Mouse (Mus musculus) erythroblast, embryonic 14.5 days (primary cell): ENCODE data around the gene Ppie.

Experiments
- GATA1 ChIP-seq: IDR thresholded peaks from 2 replicates; pipeline ENCODE4 v1.6.1; 2012; ENCODE audit warnings: low read length, inconsistent platforms, mixed read lengths
- TAL1 ChIP-seq: IDR thresholded peaks from 3 replicates; pipeline ENCODE4 v1.6.1; 2012; ENCODE audit warnings: low read length, inconsistent platforms, mixed read lengths

DNA sequence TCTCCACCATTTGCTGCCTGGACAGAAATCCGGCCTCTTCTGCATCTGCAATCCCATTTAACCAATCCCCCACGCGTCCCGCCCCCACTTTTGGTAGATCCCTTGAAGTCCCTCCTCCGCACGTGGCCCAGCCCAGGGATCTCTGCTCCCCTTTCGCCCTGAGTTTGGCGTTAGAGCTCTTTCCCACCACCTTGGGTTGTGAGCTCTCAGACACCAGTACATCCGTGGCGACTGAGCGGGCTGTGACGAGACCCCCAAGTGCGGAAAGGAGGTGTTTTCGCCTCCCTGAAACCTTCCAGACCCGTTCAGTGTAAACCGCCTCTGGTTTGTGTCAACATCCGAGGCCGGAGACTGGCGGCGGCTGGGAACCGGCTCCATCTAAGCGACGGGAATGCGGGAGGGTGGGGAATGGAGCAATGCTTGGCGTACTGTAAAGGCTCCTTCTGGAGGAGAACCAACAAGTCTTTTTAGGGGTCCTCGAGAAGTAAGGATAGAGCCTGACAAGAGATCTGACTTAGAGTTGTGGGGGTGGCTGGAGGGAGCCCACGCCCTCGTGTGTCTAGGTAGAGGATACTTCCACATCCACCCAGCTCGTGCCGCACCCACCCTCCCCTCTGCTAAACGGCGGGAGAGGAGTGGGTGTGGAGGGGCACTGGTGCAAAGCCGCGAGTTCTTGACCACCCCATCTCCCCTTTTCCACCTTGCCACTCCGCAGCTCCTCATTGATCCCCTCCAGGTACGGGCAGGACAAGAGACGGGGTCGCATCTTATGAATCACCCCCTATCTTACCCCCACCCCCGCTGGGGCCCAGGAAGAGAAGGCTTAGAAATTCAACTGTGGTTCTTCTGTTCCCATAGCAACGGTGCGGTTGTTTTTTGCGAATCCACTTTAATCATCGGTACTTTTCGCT lies 42.8 kb upstream of the Ppie start, which contains the start of gene Hpcal4:
- no peak for TF ChIP-seq GATA1
- TF ChIP-seq TAL1 = no peak
